Mouse (Mus musculus): ENCODE measurements around the gene Marc1.

DNA sequence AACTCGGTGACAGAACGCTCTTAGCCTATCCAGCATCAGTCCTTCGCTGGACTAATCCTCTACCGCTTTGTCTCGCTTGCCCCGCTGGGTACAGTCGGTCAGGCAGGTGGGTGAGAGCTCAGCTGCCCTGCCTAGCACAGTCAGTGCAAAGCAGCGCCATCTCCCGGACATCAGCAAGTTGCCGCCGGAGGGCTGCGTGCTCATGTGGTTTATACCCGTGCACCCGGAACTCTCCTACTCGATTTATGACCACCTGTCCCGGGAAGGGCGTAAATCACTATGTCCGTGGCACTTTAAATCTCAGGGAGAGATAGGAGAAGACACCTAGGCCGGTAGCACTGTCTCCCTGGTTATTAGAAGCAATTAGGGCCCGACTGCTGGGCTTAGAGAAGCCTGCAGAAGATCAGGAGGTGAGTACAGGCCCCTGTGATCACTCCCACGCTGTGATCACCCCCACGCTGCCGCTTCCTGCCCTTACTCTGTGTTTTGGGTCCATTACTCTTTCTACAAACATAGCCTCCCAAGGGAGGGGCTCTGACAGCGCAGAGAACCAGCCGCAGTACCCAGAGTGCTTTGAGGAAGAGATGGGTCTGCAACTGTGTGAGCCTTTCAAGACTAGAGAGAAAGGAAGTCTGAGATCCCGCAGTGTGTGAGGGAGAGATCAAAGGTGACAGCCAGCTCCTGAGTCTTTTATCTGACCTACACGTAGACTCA, 17.8 kb downstream of the Marc1 start:
- no peak for TF ChIP-seq POLR2A (IDR thresholded peaks at IDR 0.05; ENCODE audit: insufficient read length, low read depth)
- no peak for TF ChIP-seq USF1 (IDR thresholded peaks at IDR 0.05; ENCODE audit: low read depth)
- TF ChIP-seq MAX (IDR thresholded peaks at IDR 0.05; ENCODE audit: low read depth): no peak
- TF ChIP-seq POLR2AphosphoS2 (IDR thresholded peaks at IDR 0.05; ENCODE audit: insufficient read length, low read depth): no peak
- no peak for TF ChIP-seq CEBPB (IDR thresholded peaks at IDR 0.05; ENCODE audit: insufficient read depth, poor library complexity, severe bottlenecking)
- no peak for TF ChIP-seq E2F4 (IDR thresholded peaks at IDR 0.05; ENCODE audit: insufficient read depth)

Data from myocyte (in vitro differentiated cells).